Mouse (Mus musculus): ENCODE measurements around the gene Mab21l1. TPM values are rescaled to one million over a fixed set of nuclear protein-coding genes. Genes with fewer than 3 reads are reported as not detected.

The Mab21l1 gene
- polyA plus RNA-seq (2021; fragmentation: Nextera tagmentation), result 0.82 and 1.0 TPM in 2 replicates
- long read RNA-seq, experiment 1, transcript Mab21l1-201 (1 exons, 2,492 nt), result major isoform, 11 of 11 reads
- long read RNA-seq, experiment 1, partial matches to known transcripts, result 0 of 11 reads
- long read RNA-seq, experiment 1, other reads (novel, unspliced or antisense), result 0 of 11 reads
- long read RNA-seq, experiment 2, partial matches to known transcripts, result 0 of 3 reads
- long read RNA-seq, experiment 2, other reads (novel, unspliced or antisense), result 0 of 3 reads

DNA sequence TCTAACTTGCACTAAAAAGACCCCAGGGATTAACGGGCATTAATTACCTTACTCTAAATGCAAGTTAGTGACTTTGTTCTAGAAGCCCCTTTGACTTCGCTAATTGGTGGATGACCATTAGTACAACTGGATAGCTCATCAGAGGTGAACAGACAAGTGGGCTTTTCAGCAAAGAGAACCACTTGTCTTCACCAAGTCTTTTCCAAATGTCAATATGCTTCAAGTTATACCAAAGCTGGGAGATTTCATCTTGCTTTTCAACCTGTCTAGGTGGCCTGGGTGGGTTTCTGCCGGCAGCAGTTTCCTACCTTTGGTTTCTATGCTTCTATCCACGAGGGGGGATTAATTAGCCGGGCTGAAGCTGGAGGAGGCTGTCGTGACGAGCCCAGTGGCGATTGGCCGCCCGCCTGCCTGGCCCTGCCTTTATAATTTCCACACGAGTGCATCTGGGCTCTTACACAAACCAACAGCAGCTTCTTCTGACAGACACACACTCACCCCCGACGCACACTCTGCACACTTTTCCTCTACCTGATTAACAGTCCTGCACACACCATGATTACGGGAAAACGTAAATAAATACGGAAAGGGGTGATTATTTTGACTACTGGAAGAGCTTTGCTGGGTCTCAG is at the start of gene Mab21l1:
Gene Mab21l1 (plus strand): TSS at position 455 of the 632 bp plus-strand sequence.

All from left cerebral cortex, adult 6 months (tissue).